Mouse (Mus musculus) neural tube, embryonic 14.5 days (tissue): Measurements from ENCODE around the gene Sept9. TPM values are rescaled to one million over a fixed set of nuclear protein-coding genes. Genes with fewer than 3 reads are reported as not detected.

Experiments
- ATAC-seq: fragments of 200-750 bp; cut with Nextera tagmentation; 2 replicates; pipeline ENCODE4 v1.8.0; 2017; ENCODE audit warnings: low read depth, mild to moderate bottlenecking, moderate TSS enrichment, moderate library complexity
- H3K27ac ChIP-seq: fragments of 300-500 bp; sonication (generic); 2 replicates; pipeline ENCODE4 v1.5.1; 2014; ENCODE audit warnings: low read depth, mild to moderate bottlenecking, control low read depth, low read length, moderate library complexity, mixed read lengths
- H3K27me3 ChIP-seq: fragments of 300-500 bp; sonication (generic); 2 replicates; pipeline ENCODE4 v1.6.1; 2014; ENCODE audit warnings: low read length; ENCODE audit not compliant: control insufficient read depth, insufficient read depth
- H3K36me3 ChIP-seq: fragments of 300-500 bp; sonication (generic); 2 replicates; pipeline ENCODE4 v1.6.1; 2014; ENCODE audit warnings: low read length, mixed read lengths; ENCODE audit not compliant: control insufficient read depth, insufficient read depth
- H3K4me1 ChIP-seq: fragments of 300-500 bp; sonication (generic); 2 replicates; pipeline ENCODE4 v1.6.1; 2014; ENCODE audit warnings: low read length; ENCODE audit not compliant: control insufficient read depth, insufficient read depth
- H3K4me2 ChIP-seq: fragments of 300-500 bp; sonication (generic); 2 replicates; pipeline ENCODE4 v1.6.1; 2014; ENCODE audit warnings: mild to moderate bottlenecking, low read depth, low read length, control low read depth
- H3K4me3 ChIP-seq: fragments of 300-500 bp; sonication (generic); 2 replicates; pipeline ENCODE4 v1.5.1; 2014; ENCODE audit warnings: low read depth, low read length, control low read depth, mixed read lengths
- H3K9ac ChIP-seq: fragments of 300-500 bp; sonication (generic); replicated peaks from 2 replicates; pipeline ENCODE4 v1.6.1; 2014; ENCODE audit warnings: low read depth, mild to moderate bottlenecking, control low read depth, low read length, mixed read lengths
- H3K9me3 ChIP-seq: fragments of 300-500 bp; sonication (generic); 2 replicates; pipeline ENCODE4 v1.6.1; 2016; ENCODE audit warnings: low read length; ENCODE audit not compliant: control insufficient read depth
- WGBS: fragments of 180-500 bp; shearing (Covaris S2); extraction: QIAGEN DNeasy Blood & Tissue Kit; methylation state at CpG from one replicate; pipeline ENCODE4 v1.1.7; 2014; 5-methylcytosine and 5-hydroxymethylcytosine counted together
- polyA plus RNA-seq: library from polyadenylated mRNA; unstranded; fragments of >200 nt; fragmentation: Nextera tagmentation; extraction: Ambion mirVana; gene quantifications from 2 replicates; pipeline ENCODE4 v1.2.1, GENCODE M21; 2014

Sept9 gene
- polyA plus RNA-seq, 1 experiment from 2014 or later: 70.6 TPM

- Histone ChIP-seq H3K27me3 (no peaks in the 10 kb centered on the region), H3K36me3 (no peaks in the 10 kb centered on the region), H3K4me2 (0 out of 2 replicates have a peak overlapping the region, but pooled peaks have one; percentile 2), H3K9me3 (no peaks in the 10 kb centered on the region), H3K4me3 (no peak overlapping the region), H3K4me1 (peaks cover 13% of the 10 kb centered on the region), H3K9ac (no peak overlapping the region), H3K27ac (no peak overlapping the region)
- ATAC-seq: no peak
- WGBS: 34% methylated on average over 15 of the region's 15 CpGs
Measured at GRCm38 (mm10) chr11:117385331-117386103, 186.1 kb downstream of the Sept9 start.

- no peak overlapping the region for H3K9ac ChIP-seq
- H3K36me3 ChIP-seq: no peaks in the 10 kb centered on the region
- no peaks in the 10 kb centered on the region for H3K9me3 ChIP-seq
- 78% methylated on average over 10 of the region's 10 CpGs for WGBS
- no peak overlapping the region for H3K27ac ChIP-seq
- no peak overlapping the region for H3K4me2 ChIP-seq
- H3K27me3 ChIP-seq: no peaks in the 10 kb centered on the region
- no peak overlapping the region for H3K4me3 ChIP-seq
- H3K4me1 ChIP-seq: peaks cover 13% of the 10 kb centered on the region
- no peak for ATAC-seq
Measured at GRCm38 (mm10) chr11:117387241-117387640, 187.8 kb downstream of the Sept9 start.

- ATAC-seq: no peak
- no peaks in the 10 kb centered on the region for H3K27me3 ChIP-seq
- H3K9me3 ChIP-seq: no peaks in the 10 kb centered on the region
- peaks cover 26% of the 10 kb centered on the region for H3K4me1 ChIP-seq
- H3K4me3 ChIP-seq: no peak overlapping the region
- H3K9ac ChIP-seq: no peak overlapping the region
- no peak overlapping the region for H3K4me2 ChIP-seq
- no peaks in the 10 kb centered on the region for H3K36me3 ChIP-seq
- H3K27ac ChIP-seq: no peak overlapping the region
- WGBS: 23% methylated on average over 12 of the region's 12 CpGs
Measured at GRCm38 (mm10) chr11:117390001-117390402, 190.5 kb downstream of the Sept9 start.

- Histone ChIP-seq H3K4me2 (no peak overlapping the region), H3K4me3 (no peak overlapping the region), H3K9ac (no peak overlapping the region), H3K27ac (no peak overlapping the region), H3K27me3 (no peaks in the 10 kb centered on the region), H3K36me3 (no peaks in the 10 kb centered on the region), H3K9me3 (no peaks in the 10 kb centered on the region), H3K4me1 (peaks cover 24% of the 10 kb centered on the region)
- WGBS: 43% methylated on average over 7 of the region's 7 CpGs
- no peak for ATAC-seq
Measured at GRCm38 (mm10) chr11:117390774-117391534, 191.5 kb downstream of the Sept9 start.

GRCm38 (mm10) chr11:117392251-117392650 lies 192.8 kb downstream of the Sept9 start:
- H3K36me3 ChIP-seq: no peaks in the 10 kb centered on the region
- no peak overlapping the region for H3K27ac ChIP-seq
- no peaks in the 10 kb centered on the region for H3K9me3 ChIP-seq
- H3K9ac ChIP-seq: no peak overlapping the region
- H3K4me1 ChIP-seq: peaks cover 21% of the 10 kb centered on the region
- 86% methylated on average over 2 of the region's 2 CpGs for WGBS
- H3K27me3 ChIP-seq: no peaks in the 10 kb centered on the region
- no peak overlapping the region for H3K4me2 ChIP-seq
- no peak overlapping the region for H3K4me3 ChIP-seq
- ATAC-seq: no peak

- no peak overlapping the region for H3K27ac ChIP-seq
- 66% methylated on average over 4 of the region's 4 CpGs for WGBS
- H3K36me3 ChIP-seq: no peaks in the 10 kb centered on the region
- H3K27me3 ChIP-seq: no peaks in the 10 kb centered on the region
- peaks cover 19% of the 10 kb centered on the region for H3K4me1 ChIP-seq
- H3K4me2 ChIP-seq: peak overlapping the region; percentile 66
- no peak for ATAC-seq
- no peak overlapping the region for H3K4me3 ChIP-seq
- H3K9me3 ChIP-seq: no peaks in the 10 kb centered on the region
- 0 out of 2 replicates have a peak overlapping the region, but pooled peaks have one; percentile 41 for H3K9ac ChIP-seq
Measured at GRCm38 (mm10) chr11:117393715-117394114, 194.3 kb downstream of the Sept9 start.

- Histone ChIP-seq H3K9me3 (no peaks in the 10 kb centered on the region), H3K4me3 (peak overlapping the region; percentile 32), H3K4me1 (peaks cover 19% of the 10 kb centered on the region), H3K9ac (peak overlapping the region; percentile 41), H3K4me2 (peak overlapping the region; percentile 66), H3K27me3 (no peaks in the 10 kb centered on the region), H3K27ac (peak overlapping the region; percentile 52), H3K36me3 (no peaks in the 10 kb centered on the region)
- peak; percentile 73; the same call in 1 of the 2 replicates for ATAC-seq
- under 1% methylated on average over 34 of the region's 34 CpGs for WGBS
Measured at GRCm38 (mm10) chr11:117394230-117395137, 195.0 kb downstream of the Sept9 start.

GRCm38 (mm10) chr11:117395228-117395627 lies 195.8 kb downstream of the Sept9 start:
- peaks cover 19% of the 10 kb centered on the region for H3K4me1 ChIP-seq
- peak overlapping the region; percentile 66; the same call in 1 of the 2 replicates for H3K4me2 ChIP-seq
- no peak overlapping the region for H3K9ac ChIP-seq
- WGBS: under 1% methylated on average over 9 of the region's 9 CpGs
- H3K27ac ChIP-seq: peak overlapping the region; percentile 30; the same call in 1 of the 2 replicates
- H3K9me3 ChIP-seq: no peaks in the 10 kb centered on the region
- no peak for ATAC-seq
- H3K4me3 ChIP-seq: no peak overlapping the region
- H3K27me3 ChIP-seq: no peaks in the 10 kb centered on the region
- no peaks in the 10 kb centered on the region for H3K36me3 ChIP-seq
